Mouse (Mus musculus): Measurements from ENCODE around the gene Fgfr4. TPM values are rescaled to one million over a fixed set of nuclear protein-coding genes. Genes with fewer than 3 reads are reported as not detected.

The Fgfr4 gene
- total and polyA plus RNA-seq, 2 experiments from 2014 or later, result 0.11 TPM; not detected in 1

DNA sequence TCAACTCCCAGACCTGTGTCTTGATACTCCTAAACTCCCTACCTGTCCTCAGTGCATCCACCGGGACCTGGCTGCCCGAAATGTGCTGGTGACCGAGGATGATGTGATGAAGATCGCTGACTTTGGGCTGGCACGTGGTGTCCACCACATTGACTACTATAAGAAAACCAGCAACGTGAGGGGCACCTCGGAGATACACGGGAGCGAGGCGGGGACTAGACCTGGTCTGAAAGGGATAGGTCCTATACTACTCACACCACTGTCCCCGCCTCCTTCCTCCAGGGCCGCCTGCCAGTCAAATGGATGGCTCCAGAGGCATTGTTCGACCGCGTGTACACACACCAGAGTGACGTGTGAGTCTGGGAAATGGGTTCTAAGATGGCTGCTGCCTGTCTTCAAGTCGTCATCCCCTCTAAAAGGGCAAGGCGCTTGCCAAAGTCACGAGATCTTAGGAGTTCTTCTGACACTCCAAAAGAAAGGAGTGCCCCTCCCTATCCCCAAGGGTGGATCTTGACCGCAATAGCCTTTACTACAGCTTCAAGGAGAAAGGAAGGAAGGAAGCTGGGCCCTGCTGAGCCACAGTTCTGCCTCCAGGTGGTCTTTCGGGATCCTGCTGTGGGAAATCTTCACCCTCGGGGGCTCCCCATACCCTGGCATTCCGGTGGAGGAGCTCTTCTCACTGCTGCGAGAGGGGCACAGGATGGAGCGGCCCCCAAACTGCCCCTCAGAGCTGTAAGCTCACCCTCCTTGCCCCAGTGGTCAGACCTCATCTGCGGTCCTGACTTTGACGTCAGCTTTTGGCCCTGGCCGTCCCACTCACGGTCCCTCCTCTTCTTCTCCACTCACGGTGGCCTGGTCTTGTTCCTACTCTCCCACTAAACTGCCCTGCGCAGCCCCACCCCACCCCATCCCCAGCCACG lies 14.6 kb downstream of the Fgfr4 start:
- H3K9me3 ChIP-seq (replicated peaks; ENCODE audit: control insufficient read depth, low read length), result no peaks in the 10 kb centered on the region
- H3K9ac ChIP-seq (replicated peaks; ENCODE audit: low read depth, low read length), result no peak overlapping the region
- no peaks in the 10 kb centered on the region for H3K27me3 ChIP-seq (ENCODE audit: control insufficient read depth, insufficient read depth, low read length)
- DNase-seq (ENCODE audit: low spot score) (no peak), ATAC-seq (ENCODE audit: insufficient read depth, low read depth) (no peak)
- H3K36me3 ChIP-seq (replicated peaks; ENCODE audit: control insufficient read depth, insufficient read depth, low read length), result no peaks in the 10 kb centered on the region
- H3K4me1 ChIP-seq (ENCODE audit: control insufficient read depth, insufficient read depth), result peaks cover 9% of the 10 kb centered on the region
- H3K27ac ChIP-seq (ENCODE audit: low read depth), result no peak overlapping the region
- WGBS, result 84% methylated on average over 32 of the region's 32 CpGs
- H3K4me2 ChIP-seq (ENCODE audit: low read depth, low read length), result no peak overlapping the region
- H3K4me3 ChIP-seq (ENCODE audit: low read depth, low read length), result no peak overlapping the region
- TF ChIP-seq EP300 (IDR thresholded peaks at IDR 0.05; ENCODE audit: low read depth) (no peak), CTCF (IDR thresholded peaks at IDR 0.05; ENCODE audit: low read depth) (no peak)

DNA sequence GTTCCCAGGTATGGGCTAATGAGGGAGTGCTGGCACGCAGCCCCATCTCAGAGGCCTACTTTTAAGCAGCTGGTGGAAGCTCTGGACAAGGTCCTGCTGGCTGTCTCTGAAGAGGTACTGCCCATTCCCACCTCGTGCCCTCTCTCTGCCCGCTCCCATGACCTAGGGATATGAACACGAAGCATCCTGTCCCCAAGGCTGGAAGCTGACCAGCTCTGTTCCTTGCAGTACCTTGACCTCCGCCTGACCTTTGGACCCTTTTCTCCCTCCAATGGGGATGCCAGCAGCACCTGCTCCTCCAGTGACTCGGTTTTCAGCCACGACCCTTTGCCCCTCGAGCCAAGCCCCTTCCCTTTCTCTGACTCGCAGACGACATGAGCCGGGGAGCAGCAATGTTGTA lies 15.4 kb downstream of the Fgfr4 start:
- no peak overlapping the region for H3K4me2 ChIP-seq (ENCODE audit: low read depth, low read length)
- 89% methylated on average over 11 of the region's 11 CpGs for WGBS
- no peak overlapping the region for H3K9ac ChIP-seq (replicated peaks; ENCODE audit: low read depth, low read length)
- H3K4me1 ChIP-seq (ENCODE audit: control insufficient read depth, insufficient read depth), result peaks cover 14% of the 10 kb centered on the region
- H3K9me3 ChIP-seq (replicated peaks; ENCODE audit: control insufficient read depth, low read length), result no peaks in the 10 kb centered on the region
- no peak for ATAC-seq (ENCODE audit: insufficient read depth, low read depth)
- H3K27ac ChIP-seq (ENCODE audit: low read depth), result no peak overlapping the region
- H3K27me3 ChIP-seq (ENCODE audit: control insufficient read depth, insufficient read depth, low read length), result no peaks in the 10 kb centered on the region
- H3K4me3 ChIP-seq (ENCODE audit: low read depth, low read length), result no peak overlapping the region
- no peak for DNase-seq (ENCODE audit: low spot score)
- no peaks in the 10 kb centered on the region for H3K36me3 ChIP-seq (replicated peaks; ENCODE audit: control insufficient read depth, insufficient read depth, low read length)
- TF ChIP-seq EP300 (IDR thresholded peaks at IDR 0.05; ENCODE audit: low read depth), result no peak
- TF ChIP-seq CTCF (IDR thresholded peaks at IDR 0.05; ENCODE audit: low read depth), result no peak

- Histone ChIP-seq H3K9me3 (replicated peaks; ENCODE audit: control insufficient read depth, low read length) (no peaks in the 10 kb centered on the region), H3K27ac (ENCODE audit: low read depth) (no peak overlapping the region), H3K4me1 (ENCODE audit: control insufficient read depth, insufficient read depth) (peaks cover 14% of the 10 kb centered on the region), H3K36me3 (replicated peaks; ENCODE audit: control insufficient read depth, insufficient read depth, low read length) (no peaks in the 10 kb centered on the region), H3K9ac (replicated peaks; ENCODE audit: low read depth, low read length) (no peak overlapping the region), H3K27me3 (ENCODE audit: control insufficient read depth, insufficient read depth, low read length) (no peaks in the 10 kb centered on the region), H3K4me2 (ENCODE audit: low read depth, low read length) (no peak overlapping the region), H3K4me3 (ENCODE audit: low read depth, low read length) (no peak overlapping the region)
- 97% methylated on average over 5 of the region's 5 CpGs for WGBS
- TF ChIP-seq EP300 (IDR thresholded peaks at IDR 0.05; ENCODE audit: low read depth) (no peak), CTCF (IDR thresholded peaks at IDR 0.05; ENCODE audit: low read depth) (no peak)
- no peak for ATAC-seq (ENCODE audit: insufficient read depth, low read depth)
- DNase-seq (ENCODE audit: low spot score), result no peak
These were observed 15.8 kb downstream of the Fgfr4 start for GRCm38 (mm10) chr13:55168255-55168654.

DNA sequence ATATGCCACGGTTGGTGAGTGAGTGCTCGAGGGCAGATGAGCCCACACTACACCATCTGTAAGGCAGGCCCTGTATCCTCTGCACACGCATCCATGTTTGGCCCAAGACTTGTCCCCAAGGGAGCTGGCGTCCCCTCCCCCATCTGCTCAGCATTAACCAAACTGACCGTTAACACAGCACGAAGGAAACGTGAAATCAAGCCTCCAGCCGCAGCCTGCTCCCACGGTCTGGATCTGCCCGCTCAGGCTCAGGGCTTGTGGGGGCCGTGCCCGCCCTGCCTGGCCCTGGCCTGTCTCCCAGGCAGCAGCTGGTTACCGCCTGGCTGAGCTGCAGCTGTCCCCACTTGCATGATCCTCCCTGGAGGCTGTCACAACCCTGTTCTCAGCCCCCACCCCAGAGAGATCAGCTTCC lies 16.5 kb downstream of the Fgfr4 start:
- peak; percentile 56 for ATAC-seq (ENCODE audit: insufficient read depth, low read depth)
- no peak overlapping the region for H3K27ac ChIP-seq (ENCODE audit: low read depth)
- 67% methylated on average over 13 of the region's 13 CpGs for WGBS

DNA sequence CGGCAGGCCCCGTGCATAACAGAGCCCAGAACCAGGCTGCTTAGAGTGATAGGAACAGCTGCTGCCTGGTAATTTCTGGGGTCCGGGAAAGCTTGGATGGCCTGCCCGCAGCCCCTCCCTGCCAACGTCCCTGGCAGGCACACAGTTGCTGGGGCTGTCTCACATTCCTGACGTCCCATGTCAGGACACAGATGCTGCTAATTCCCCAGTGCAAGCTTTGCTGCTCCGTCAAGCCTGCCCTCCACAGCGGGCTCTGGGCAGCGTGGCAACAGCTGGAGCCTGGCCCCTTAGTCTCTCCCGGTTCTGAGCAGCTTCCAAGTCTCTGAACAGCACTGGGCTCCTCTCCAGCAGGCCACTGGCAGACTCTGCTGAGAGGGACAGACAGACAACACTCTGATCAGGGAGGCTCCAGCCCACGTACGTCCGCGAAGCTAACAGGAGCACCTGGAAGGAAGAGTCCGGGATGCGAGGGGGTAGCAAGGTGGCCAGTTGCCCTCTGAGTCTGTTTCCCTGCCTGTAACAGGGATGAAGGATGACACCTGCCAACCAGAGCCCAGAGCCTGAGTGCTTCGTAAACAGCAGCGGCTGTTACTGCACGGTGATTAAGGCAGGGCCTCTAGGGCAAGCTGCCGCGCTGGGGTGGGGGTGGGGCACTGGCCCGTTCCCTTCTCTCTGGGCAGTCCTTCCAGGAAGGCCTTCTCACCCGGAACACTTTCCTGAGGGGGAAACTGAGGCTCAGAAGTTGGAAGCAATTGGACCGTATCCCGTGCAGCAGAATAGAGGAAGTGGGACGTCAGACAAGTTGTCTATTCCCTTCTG lies 19.3 kb downstream of the Fgfr4 start:
- DNase-seq (ENCODE audit: low spot score) (peak; percentile 43), ATAC-seq (ENCODE audit: insufficient read depth, low read depth) (peak; percentile 70)
- peak overlapping the region; percentile 59 for H3K4me2 ChIP-seq (ENCODE audit: low read depth, low read length)
- 11% methylated on average over 26 of the region's 26 CpGs for WGBS
- no peaks in the 10 kb centered on the region for H3K36me3 ChIP-seq (replicated peaks; ENCODE audit: control insufficient read depth, insufficient read depth, low read length)
- TF ChIP-seq EP300 (IDR thresholded peaks at IDR 0.05; ENCODE audit: low read depth), result no peak
- no peak for TF ChIP-seq CTCF (IDR thresholded peaks at IDR 0.05; ENCODE audit: low read depth)
- peak overlapping the region; percentile 26 for H3K4me3 ChIP-seq (ENCODE audit: low read depth, low read length)
- peaks cover 14% of the 10 kb centered on the region for H3K4me1 ChIP-seq (ENCODE audit: control insufficient read depth, insufficient read depth)
- no peaks in the 10 kb centered on the region for H3K9me3 ChIP-seq (replicated peaks; ENCODE audit: control insufficient read depth, low read length)
- H3K27me3 ChIP-seq (ENCODE audit: control insufficient read depth, insufficient read depth, low read length), result no peaks in the 10 kb centered on the region
- H3K9ac ChIP-seq (replicated peaks; ENCODE audit: low read depth, low read length), result no peak overlapping the region; the same call in 1 of the 2 replicates
- H3K27ac ChIP-seq (ENCODE audit: low read depth), result peak overlapping the region; percentile 57

More for the DNA sequence above, 16.5 kb downstream of the Fgfr4 start:
- Histone ChIP-seq H3K4me3 (ENCODE audit: low read depth, low read length) (no peak overlapping the region), H3K9me3 (replicated peaks; ENCODE audit: control insufficient read depth, low read length) (no peaks in the 10 kb centered on the region), H3K4me1 (ENCODE audit: control insufficient read depth, insufficient read depth) (peaks cover 14% of the 10 kb centered on the region), H3K36me3 (replicated peaks; ENCODE audit: control insufficient read depth, insufficient read depth, low read length) (no peaks in the 10 kb centered on the region), H3K4me2 (ENCODE audit: low read depth, low read length) (no peak overlapping the region), H3K9ac (replicated peaks; ENCODE audit: low read depth, low read length) (no peak overlapping the region), H3K27me3 (ENCODE audit: control insufficient read depth, insufficient read depth, low read length) (no peaks in the 10 kb centered on the region)
- DNase-seq (ENCODE audit: low spot score), result no peak
- TF ChIP-seq EP300 (IDR thresholded peaks at IDR 0.05; ENCODE audit: low read depth), result no peak
- TF ChIP-seq CTCF (IDR thresholded peaks at IDR 0.05; ENCODE audit: low read depth), result no peak

Measured in heart, postnatal 0 days (tissue).